Mouse (Mus musculus) stomach, embryonic 14.5 days (tissue): ENCODE measurements around the gene Hace1. TPM values are rescaled to one million over a fixed set of nuclear protein-coding genes. Genes with fewer than 3 reads are reported as not detected.

Experiments
- ATAC-seq: fragments of 200-750 bp; cut with Nextera tagmentation; 2 replicates; pipeline ENCODE4 v1.8.0; 2017; ENCODE audit warnings: low read depth, moderate TSS enrichment; ENCODE audit not compliant: insufficient number of reproducible peaks, insufficient read depth, low FRiP score
- H3K27ac ChIP-seq: fragments of 300-500 bp; sonication (generic); 2 replicates; pipeline ENCODE4 v1.5.1; 2014; ENCODE audit warnings: mild to moderate bottlenecking, low read length, moderate library complexity, mixed read lengths
- H3K27me3 ChIP-seq: fragments of 300-500 bp; sonication (generic); 2 replicates; pipeline ENCODE4 v1.6.1; 2014; ENCODE audit warnings: low read length, control low read depth, mixed read lengths; ENCODE audit not compliant: control insufficient read depth, insufficient read depth
- H3K36me3 ChIP-seq: fragments of 300-500 bp; sonication (generic); 2 replicates; pipeline ENCODE4 v1.6.1; 2014; ENCODE audit warnings: mild to moderate bottlenecking, control low read depth, low read length, moderate library complexity, mixed read lengths; ENCODE audit not compliant: control insufficient read depth, insufficient read depth
- H3K4me1 ChIP-seq: fragments of 300-500 bp; sonication (generic); 2 replicates; pipeline ENCODE4 v1.6.1; 2014; ENCODE audit warnings: low read length, control low read depth, mixed read lengths; ENCODE audit not compliant: control insufficient read depth, insufficient read depth
- H3K4me2 ChIP-seq: fragments of 300-500 bp; sonication (generic); replicated peaks from 2 replicates; pipeline ENCODE4 v1.6.1; 2014; ENCODE audit warnings: low read depth, low read length, control low read depth
- H3K4me3 ChIP-seq: fragments of 300-500 bp; sonication (generic); 2 replicates; pipeline ENCODE4 v1.5.1; 2014; ENCODE audit warnings: low read depth, low read length, control low read depth
- H3K9ac ChIP-seq: fragments of 300-500 bp; sonication (generic); replicated peaks from 2 replicates; pipeline ENCODE4 v1.6.1; 2014; ENCODE audit warnings: low read depth, mild to moderate bottlenecking, control low read depth, low read length, moderate library complexity, mixed read lengths
- H3K9me3 ChIP-seq: fragments of 300-500 bp; sonication (generic); 2 replicates; pipeline ENCODE4 v1.6.1; 2016; ENCODE audit warnings: low read depth, low read length, control low read depth; ENCODE audit not compliant: control insufficient read depth
- WGBS: fragments of 180-500 bp; shearing (Covaris S2); extraction: QIAGEN DNeasy Blood & Tissue Kit; methylation state at CpG from one replicate; pipeline ENCODE4 v1.1.7; 2014; 5-methylcytosine and 5-hydroxymethylcytosine counted together
- polyA plus RNA-seq: library from polyadenylated mRNA; unstranded; fragments of >200 nt; fragmentation: Nextera tagmentation; extraction: Ambion mirVana; gene quantifications from 2 replicates; pipeline ENCODE4 v1.2.1, GENCODE M21; 2014

Hace1 gene
- polyA plus RNA-seq, 1 experiment from 2014 or later: 18.6 TPM

DNA sequence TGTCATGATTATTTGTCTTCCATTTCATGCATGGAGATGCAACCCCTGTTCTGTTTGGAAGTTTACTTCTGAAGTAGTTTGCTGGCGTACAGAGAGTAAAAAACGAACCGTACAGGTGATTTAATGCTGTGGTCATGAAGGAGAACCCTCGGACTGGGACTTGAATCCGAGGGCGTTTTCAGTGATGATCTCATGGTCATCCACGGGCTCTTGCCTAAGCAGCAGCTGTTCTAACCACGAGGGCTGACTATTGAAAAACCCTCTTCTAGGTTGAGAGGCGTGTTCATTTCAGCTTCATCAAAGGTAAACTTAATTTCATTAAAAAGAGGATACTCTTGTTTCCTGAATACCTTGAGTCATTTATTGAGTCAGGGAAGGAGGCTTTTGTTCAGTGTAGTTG is 84.4 kb downstream of the Hace1 start:
- ATAC-seq: no peak
- no peaks in the 10 kb centered on the region for H3K27me3 ChIP-seq
- no peaks in the 10 kb centered on the region for H3K9me3 ChIP-seq
- no peak overlapping the region for H3K27ac ChIP-seq
- WGBS: 85% methylated on average over 9 of the region's 9 CpGs
- H3K9ac ChIP-seq: no peak overlapping the region
- H3K4me1 ChIP-seq: no peaks in the 10 kb centered on the region
- H3K4me2 ChIP-seq: no peak overlapping the region
- no peaks in the 10 kb centered on the region for H3K36me3 ChIP-seq
- H3K4me3 ChIP-seq: no peak overlapping the region

DNA sequence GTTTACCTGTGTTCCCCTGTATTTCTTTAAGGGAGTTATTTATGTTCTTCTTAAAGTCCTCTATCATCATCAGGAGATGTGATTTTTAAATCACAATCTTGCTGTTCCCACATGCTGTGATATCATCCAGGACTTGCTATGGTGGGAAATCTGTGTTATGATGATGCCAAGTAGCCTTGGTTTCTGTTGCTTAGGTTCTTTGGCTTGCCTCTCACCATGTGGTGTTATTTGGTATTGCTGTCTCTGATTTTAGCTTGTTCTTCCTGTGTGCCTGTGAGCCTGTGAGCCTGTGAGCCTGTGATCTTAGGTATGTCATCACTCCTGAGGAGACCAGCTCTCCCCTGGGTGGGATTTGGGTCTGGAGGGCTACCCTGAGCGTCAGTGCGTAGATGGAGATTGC is 90.6 kb downstream of the Hace1 start:
- no peak overlapping the region for H3K9ac ChIP-seq
- no peak overlapping the region for H3K4me2 ChIP-seq
- H3K36me3 ChIP-seq: no peaks in the 10 kb centered on the region; the same call in 1 of the 2 replicates
- no peak overlapping the region for H3K4me3 ChIP-seq
- no peak for ATAC-seq
- no peaks in the 10 kb centered on the region for H3K27me3 ChIP-seq
- H3K27ac ChIP-seq: no peak overlapping the region
- WGBS: 89% methylated on average over 2 of the region's 2 CpGs
- H3K9me3 ChIP-seq: no peaks in the 10 kb centered on the region
- no peaks in the 10 kb centered on the region for H3K4me1 ChIP-seq

DNA sequence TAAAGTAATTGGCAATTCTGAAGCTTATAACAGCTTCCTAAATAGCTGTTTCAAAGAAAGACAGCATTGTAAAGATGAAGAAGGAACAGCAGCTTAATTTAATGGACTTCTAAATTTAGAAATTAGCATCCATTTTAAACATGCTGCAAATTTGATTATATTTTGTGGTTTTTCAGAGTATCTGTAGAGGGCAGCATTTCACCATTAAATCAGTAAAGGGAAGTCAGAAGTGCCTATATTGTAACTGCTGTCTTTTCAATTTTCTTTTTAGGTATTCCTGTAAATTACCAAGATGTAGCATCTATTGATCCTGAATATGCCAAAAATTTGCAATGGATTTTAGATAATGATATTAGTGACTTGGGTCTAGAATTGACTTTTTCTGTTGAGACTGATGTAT is 99.2 kb downstream of the Hace1 start:
- Histone ChIP-seq H3K4me1 (no peaks in the 10 kb centered on the region), H3K9me3 (no peaks in the 10 kb centered on the region), H3K36me3 (peaks cover 8% of the 10 kb centered on the region; the same call in 1 of the 2 replicates), H3K27ac (no peak overlapping the region), H3K4me2 (no peak overlapping the region), H3K9ac (no peak overlapping the region), H3K4me3 (no peak overlapping the region), H3K27me3 (no peaks in the 10 kb centered on the region)
- ATAC-seq: no peak

DNA sequence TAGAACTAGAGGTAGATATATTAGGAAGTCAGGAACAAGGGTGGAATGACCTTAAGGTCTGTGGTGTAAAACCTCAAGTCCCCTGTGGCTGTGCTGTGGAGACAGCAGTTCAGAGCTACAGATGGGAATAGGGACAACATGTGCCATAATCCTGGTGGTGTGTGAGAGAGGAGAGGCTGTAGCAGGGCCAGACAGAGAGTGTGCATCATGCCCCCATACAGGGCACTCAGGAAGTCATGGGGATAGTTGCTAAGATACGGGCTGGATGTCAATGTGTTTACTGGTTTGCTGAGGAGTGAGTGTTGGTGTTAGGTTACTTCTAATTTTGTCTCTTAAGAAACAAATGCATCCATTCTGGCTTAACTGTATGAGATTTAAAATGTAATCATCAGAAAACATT is 108.6 kb downstream of the Hace1 start:
- WGBS: 90% methylated on average over 1 of the region's 1 CpGs
- no peak for ATAC-seq

DNA sequence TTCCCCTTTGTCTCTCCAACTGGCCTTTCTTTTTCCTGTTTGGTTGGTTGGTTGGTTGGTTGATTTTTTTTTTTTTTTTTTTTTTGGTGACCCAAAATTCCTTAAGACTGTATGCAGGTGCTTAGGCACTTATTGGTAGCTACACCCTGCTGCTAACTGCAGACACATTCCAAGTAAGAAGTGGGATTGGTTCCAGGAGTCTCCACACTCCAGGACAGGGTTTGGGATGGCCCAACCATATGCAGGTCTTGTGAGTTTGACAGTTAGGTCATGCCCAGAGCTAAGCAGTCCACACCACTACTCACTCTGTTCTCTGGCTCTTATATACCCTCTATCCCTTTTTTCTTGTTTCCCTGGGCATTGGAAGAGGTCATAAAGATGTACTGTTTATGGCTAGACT is 117.3 kb downstream of the Hace1 start:
- no peaks in the 10 kb centered on the region for H3K4me1 ChIP-seq
- no peak for ATAC-seq
- no peaks in the 10 kb centered on the region for H3K27me3 ChIP-seq
- H3K4me2 ChIP-seq: no peak overlapping the region
- no peak overlapping the region for H3K27ac ChIP-seq
- no peak overlapping the region for H3K9ac ChIP-seq
- H3K9me3 ChIP-seq: no peaks in the 10 kb centered on the region
- no peaks in the 10 kb centered on the region for H3K36me3 ChIP-seq
- H3K4me3 ChIP-seq: no peak overlapping the region

More for the DNA sequence above, 108.6 kb downstream of the Hace1 start:
- H3K4me2 ChIP-seq: no peak overlapping the region
- H3K27me3 ChIP-seq: no peaks in the 10 kb centered on the region
- H3K4me3 ChIP-seq: no peak overlapping the region
- H3K9me3 ChIP-seq: no peaks in the 10 kb centered on the region
- no peaks in the 10 kb centered on the region for H3K36me3 ChIP-seq
- no peak overlapping the region for H3K27ac ChIP-seq
- H3K4me1 ChIP-seq: no peaks in the 10 kb centered on the region
- no peak overlapping the region for H3K9ac ChIP-seq

DNA sequence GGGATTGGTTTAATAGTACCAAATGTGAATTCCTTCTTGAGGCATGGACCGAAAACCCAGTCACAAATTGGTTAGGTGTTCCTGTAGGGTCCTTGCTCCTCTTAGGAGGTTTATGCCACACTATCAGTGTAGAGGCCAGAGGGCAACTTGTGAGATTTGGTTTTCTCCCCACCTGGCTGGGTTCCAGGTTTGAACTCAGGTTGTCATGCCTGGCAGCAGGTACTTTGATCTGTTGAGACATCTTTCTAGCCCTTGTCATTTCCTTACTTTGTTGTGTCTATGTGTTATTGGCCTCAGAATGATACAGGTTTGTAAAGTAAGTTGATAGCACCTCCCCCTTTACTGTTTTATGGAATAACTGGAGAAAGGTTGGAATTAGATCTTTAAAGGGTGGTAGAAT is 117.9 kb downstream of the Hace1 start:
- Histone ChIP-seq H3K4me3 (no peak overlapping the region), H3K27me3 (no peaks in the 10 kb centered on the region), H3K4me1 (no peaks in the 10 kb centered on the region), H3K36me3 (no peaks in the 10 kb centered on the region), H3K9ac (no peak overlapping the region), H3K27ac (no peak overlapping the region), H3K4me2 (no peak overlapping the region), H3K9me3 (no peaks in the 10 kb centered on the region)
- no peak for ATAC-seq
- 96% methylated on average over 1 of the region's 1 CpGs for WGBS

DNA sequence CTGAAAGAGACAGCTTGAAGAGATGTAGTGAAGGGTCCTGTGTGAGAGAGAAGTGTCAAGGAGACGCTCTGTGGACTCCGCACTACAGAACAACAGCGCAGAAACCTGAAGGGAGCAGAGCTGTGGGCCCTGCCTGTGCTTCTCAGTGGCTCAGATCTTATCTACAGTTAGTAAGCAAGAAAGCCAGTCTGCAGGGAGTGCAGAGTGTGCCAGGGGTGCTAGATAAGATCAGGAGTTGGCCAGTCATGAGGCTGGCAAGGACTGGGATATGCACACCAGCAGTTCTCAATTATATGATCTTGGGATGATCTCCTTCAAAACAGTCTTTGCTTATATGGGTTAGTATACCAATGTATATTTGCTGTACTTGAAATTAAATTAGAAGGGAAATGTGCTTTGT is 121.3 kb downstream of the Hace1 start:
- no peak for ATAC-seq

DNA sequence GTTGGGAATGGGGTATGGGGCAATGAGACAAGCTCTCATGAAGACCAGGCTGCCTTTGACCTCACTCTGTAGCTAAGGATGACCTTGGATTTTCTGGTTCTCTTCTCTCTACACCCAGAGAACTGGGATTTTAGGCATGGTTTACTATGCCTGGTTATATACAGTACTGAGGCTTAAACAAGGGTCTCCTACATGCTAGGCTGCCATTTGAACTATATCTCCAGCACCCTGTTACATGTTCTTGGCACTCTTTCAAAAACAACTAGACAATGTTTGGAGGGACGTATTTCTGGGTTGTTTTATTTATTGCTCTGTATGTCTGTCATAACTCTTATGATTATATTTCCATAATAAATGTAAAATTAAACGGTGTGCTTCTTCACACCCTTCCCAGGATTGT is 129.2 kb downstream of the Hace1 start:
- H3K9me3 ChIP-seq: no peaks in the 10 kb centered on the region
- H3K4me1 ChIP-seq: no peaks in the 10 kb centered on the region
- H3K27me3 ChIP-seq: no peaks in the 10 kb centered on the region
- H3K36me3 ChIP-seq: no peaks in the 10 kb centered on the region
- WGBS: 69% methylated on average over 2 of the region's 2 CpGs
- H3K27ac ChIP-seq: no peak overlapping the region
- H3K4me3 ChIP-seq: no peak overlapping the region
- no peak overlapping the region for H3K4me2 ChIP-seq
- ATAC-seq: no peak; the same call in 1 of the 2 replicates
- H3K9ac ChIP-seq: no peak overlapping the region

More for the DNA sequence above, 121.3 kb downstream of the Hace1 start:
- Histone ChIP-seq H3K27ac (no peak overlapping the region), H3K27me3 (no peaks in the 10 kb centered on the region), H3K4me2 (no peak overlapping the region), H3K9ac (no peak overlapping the region), H3K4me1 (no peaks in the 10 kb centered on the region), H3K9me3 (no peaks in the 10 kb centered on the region), H3K4me3 (no peak overlapping the region), H3K36me3 (0 out of 2 replicates have a peak, but pooled peaks cover 5% of the 10 kb centered on the region)
- 86% methylated on average over 3 of the region's 3 CpGs for WGBS

DNA sequence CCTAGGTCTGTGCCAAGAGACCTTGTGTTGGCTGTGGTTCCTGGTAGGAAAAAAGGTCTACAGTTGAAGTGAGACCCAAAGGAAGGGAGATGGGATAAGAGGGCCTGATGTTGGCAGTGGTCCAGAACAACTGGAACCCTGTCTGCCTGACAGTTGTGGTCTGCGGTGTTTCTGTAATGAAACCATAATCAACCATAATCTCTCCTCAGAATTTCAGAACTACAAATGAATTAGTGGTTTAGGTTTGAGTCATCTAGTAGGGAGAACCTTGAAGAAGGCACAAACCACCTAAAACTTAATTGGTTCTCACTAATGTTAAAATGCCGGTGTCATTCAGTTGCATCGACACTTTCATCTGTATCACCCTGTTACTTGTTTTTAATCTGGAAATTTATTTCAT is 133.2 kb downstream of the Hace1 start:
- Histone ChIP-seq H3K9me3 (no peaks in the 10 kb centered on the region), H3K4me3 (no peak overlapping the region), H3K36me3 (no peaks in the 10 kb centered on the region), H3K27me3 (no peaks in the 10 kb centered on the region), H3K4me2 (no peak overlapping the region), H3K27ac (no peak overlapping the region), H3K4me1 (no peaks in the 10 kb centered on the region), H3K9ac (no peak overlapping the region)
- 78% methylated on average over 3 of the region's 3 CpGs for WGBS
- no peak for ATAC-seq
